Mouse (Mus musculus) inflammation-experienced regulatory T-cells (primary cell): ENCODE measurements around the gene 2010111I01Rik. TPM values are rescaled to one million over a fixed set of nuclear protein-coding genes. Genes with fewer than 3 reads are reported as not detected.

Experiments
- polyA plus RNA-seq, 2 experiments: library from polyadenylated mRNA; unstranded; fragments of 100-300 nt; shearing (Covaris generic); gene quantifications; one replicate each; pipeline ENCODE4 v1.2.1; 2017

Gene 2010111I01Rik
- polyA plus RNA-seq, result 100 to 1,000 TPM; 147 to 221 TPM

DNA sequence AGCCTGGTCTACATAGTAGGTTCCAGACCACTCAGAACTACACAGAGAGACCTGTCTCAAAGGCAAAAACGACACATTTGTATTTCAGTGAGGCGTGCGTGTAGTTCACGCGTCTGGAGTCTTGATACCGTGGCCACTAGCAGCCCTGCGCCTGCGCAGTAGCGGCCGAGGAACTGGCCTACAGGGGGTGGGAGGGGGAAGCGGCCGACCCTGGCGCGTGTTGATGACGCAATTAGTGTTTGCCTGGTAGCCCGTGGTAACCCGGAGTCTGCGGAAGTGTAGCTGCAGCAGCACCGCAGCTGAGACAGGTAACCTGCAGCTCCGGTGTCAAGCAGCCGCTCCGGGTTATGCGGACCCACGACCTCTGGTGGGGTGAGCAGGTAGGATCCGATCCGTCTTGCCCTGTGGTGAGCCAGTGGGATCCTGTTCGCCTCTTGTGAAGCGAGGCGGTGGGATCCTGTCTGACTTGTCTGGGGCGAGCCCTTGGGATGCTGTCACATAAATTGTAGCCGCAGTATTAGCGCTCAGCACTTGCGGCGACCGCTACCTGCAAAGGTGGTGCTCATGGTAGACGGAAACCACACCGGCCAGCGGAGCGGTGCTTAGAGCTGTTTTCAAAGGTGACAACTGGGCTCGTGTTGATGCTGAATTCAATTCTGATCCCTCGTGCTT is at the start of gene 2010111I01Rik:
Gene 2010111I01Rik, plus strand, starts transcription at position 254 of the 672 bp plus-strand sequence.

Other genes starting within 250 kb of the 2010111I01Rik start
- gene Platr25, start 204.2 kb upstream of the 2010111I01Rik start, polyA plus RNA-seq, result 10 to 100 TPM; 11.9 to 15.8 TPM
- 1 to 10 TPM; 2.2 to 5.7 TPM for gene Gm5141, start 179.1 kb upstream of the 2010111I01Rik start, polyA plus RNA-seq
- under 1 TPM; 0.28 to 0.41 TPM for gene Fbp2, start 106.5 kb upstream of the 2010111I01Rik start, polyA plus RNA-seq
- gene Fbp1, start 76.6 kb upstream of the 2010111I01Rik start, polyA plus RNA-seq, result under 1 TPM in 1 of 2 experiments, not detected in 1; 0.28 TPM